Mouse (Mus musculus): ENCODE measurements around the gene Zc3h4. TPM values are rescaled to one million over a fixed set of nuclear protein-coding genes. Genes with fewer than 3 reads are reported as not detected.

Gene Zc3h4
- polyA plus RNA-seq, 1 experiment from 2014 or later: 22.3 TPM

DNA sequence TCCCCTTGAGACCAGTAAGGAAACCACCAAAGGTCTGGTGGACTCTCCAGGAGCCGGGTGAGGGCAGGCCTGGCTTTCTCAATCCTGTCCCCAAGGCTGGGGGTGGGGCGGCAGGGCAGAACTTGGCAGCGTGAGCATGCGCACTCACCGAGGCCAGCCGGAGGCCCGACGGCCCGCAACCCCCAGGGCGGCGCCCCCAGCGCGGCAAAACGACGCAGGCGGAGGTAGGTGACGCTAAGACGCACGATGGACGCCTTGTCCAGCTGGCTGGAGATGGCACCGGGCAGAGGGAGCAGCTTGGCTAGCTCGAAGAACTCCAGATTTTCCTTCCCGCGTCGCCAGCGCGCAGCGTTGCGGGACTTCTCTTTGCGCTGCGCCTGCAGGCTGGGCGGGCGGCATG lies 73.7 kb downstream of the Zc3h4 start:
- H3K27me3 ChIP-seq: peaks cover 53% of the 10 kb centered on the region
- H3K9me3 ChIP-seq: no peaks in the 10 kb centered on the region
- peak overlapping the region; percentile 20; the same call in 1 of the 2 replicates for H3K4me2 ChIP-seq (replicated peaks)
- 3% methylated on average over 33 of the region's 33 CpGs for WGBS
- H3K27ac ChIP-seq (replicated peaks): no peak overlapping the region
- no peaks in the 10 kb centered on the region for H3K36me3 ChIP-seq
- ATAC-seq (replicated peaks): no peak
- H3K4me3 ChIP-seq: peak overlapping the region; percentile 14; the same call in 1 of the 2 replicates
- H3K9ac ChIP-seq (replicated peaks): no peak overlapping the region
- peaks cover 29% of the 10 kb centered on the region for H3K4me1 ChIP-seq

- Histone ChIP-seq H3K9ac (replicated peaks) (0 out of 2 replicates have a peak overlapping the region, but pooled peaks have one; percentile 18), H3K4me3 (peak overlapping the region; percentile 37), H3K36me3 (no peaks in the 10 kb centered on the region), H3K27ac (replicated peaks) (no peak overlapping the region), H3K4me2 (replicated peaks) (peak overlapping the region; percentile 45), H3K4me1 (peaks cover 29% of the 10 kb centered on the region), H3K9me3 (no peaks in the 10 kb centered on the region), H3K27me3 (peaks cover 56% of the 10 kb centered on the region)
- no peak for ATAC-seq (replicated peaks)
- WGBS: 3% methylated on average over 23 of the region's 23 CpGs
Measured at GRCm38 (mm10) chr7:16475321-16475720, 74.6 kb downstream of the Zc3h4 start.

DNA sequence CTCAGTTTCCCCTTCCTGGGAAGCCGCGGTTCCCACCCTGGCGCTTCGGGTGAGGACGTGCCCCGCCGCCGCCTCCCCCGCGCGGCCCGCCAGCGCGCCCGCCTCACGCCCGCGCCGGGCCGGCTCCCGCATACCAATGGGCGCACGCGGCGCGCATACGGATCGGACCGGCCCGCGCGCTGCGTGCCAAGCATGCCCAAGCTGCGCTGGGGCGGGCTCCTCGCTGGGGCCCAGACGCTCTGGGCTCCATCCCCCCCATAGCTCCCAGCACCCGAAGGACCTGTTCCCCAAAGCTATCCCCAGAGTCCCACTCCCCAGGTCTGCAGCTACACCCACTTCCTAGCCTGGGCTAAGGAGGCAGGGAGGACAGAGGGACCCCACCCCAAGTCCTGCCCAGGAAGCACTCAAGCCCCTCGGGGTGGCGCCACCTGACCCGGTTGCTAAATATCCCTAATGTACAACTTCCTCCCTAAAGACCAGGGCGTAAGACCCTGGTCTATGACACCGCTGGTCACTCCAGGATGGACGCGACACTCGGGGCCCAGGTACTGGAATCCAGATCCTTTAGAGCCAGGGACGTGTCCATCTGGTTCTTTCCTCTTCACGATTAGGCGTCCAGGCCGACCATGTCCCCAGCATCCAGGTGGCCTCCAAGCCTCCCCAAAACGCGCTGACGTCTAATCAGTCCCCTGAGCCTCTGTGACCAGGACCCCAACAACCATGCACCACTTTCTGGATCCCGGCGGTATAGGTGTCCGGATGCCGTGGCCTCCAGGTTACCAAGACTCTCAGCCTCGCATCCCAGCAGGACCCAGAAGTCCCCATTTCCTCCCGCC lies 75.3 kb downstream of the Zc3h4 start:
- Histone ChIP-seq H3K27me3 (peaks cover 59% of the 10 kb centered on the region), H3K4me3 (peak overlapping the region; percentile 37), H3K36me3 (no peaks in the 10 kb centered on the region), H3K9me3 (no peaks in the 10 kb centered on the region), H3K27ac (replicated peaks) (no peak overlapping the region), H3K9ac (replicated peaks) (0 out of 2 replicates have a peak overlapping the region, but pooled peaks have one; percentile 18), H3K4me2 (replicated peaks) (peak overlapping the region; percentile 45), H3K4me1 (peaks cover 29% of the 10 kb centered on the region)
- ATAC-seq (replicated peaks): peak; percentile 35; the same call in 1 of the 2 replicates
- 2% methylated on average over 46 of the region's 59 CpGs for WGBS

GRCm38 (mm10) chr7:16476600-16476989 lies 75.9 kb downstream of the Zc3h4 start:
- Histone ChIP-seq H3K27ac (replicated peaks) (no peak overlapping the region), H3K36me3 (no peaks in the 10 kb centered on the region), H3K9me3 (no peaks in the 10 kb centered on the region), H3K9ac (replicated peaks) (no peak overlapping the region), H3K4me2 (replicated peaks) (peak overlapping the region; percentile 45), H3K27me3 (peaks cover 55% of the 10 kb centered on the region), H3K4me1 (peaks cover 28% of the 10 kb centered on the region), H3K4me3 (peak overlapping the region; percentile 37)
- WGBS: 2% methylated on average over 29 of the region's 34 CpGs
- ATAC-seq (replicated peaks): 0 out of 2 replicates have a peak, but pooled peaks have one; percentile 7

DNA sequence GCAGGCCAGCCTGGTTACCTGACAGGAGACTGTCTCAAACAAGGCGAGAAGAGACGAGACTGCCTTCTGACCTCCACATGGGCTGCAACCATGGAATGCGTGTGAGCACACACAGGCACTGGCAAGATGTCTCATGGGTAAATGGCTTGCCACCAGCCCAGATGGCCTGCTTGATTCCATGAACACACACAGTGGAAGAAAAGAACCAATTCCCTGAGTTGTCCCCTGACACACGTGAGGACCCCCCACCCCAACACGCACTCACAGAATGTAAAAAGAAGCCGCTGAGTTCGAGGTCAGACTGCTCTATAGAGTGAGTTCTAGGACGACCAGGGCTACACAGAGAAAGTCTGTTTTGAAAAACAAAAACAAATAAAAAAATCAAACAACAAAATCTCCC lies 76.9 kb downstream of the Zc3h4 start, which contains the start of gene Npas1:
Gene Npas1, minus strand, starts transcription at position 101 of the 400 bp plus-strand sequence.
- Histone ChIP-seq H3K4me3 (peak within 1 kb of the TSS; percentile 37), H3K27ac (replicated peaks) (no peak within 1 kb of the TSS), H3K9me3 (no peaks in the 10 kb centered on the region), H3K27me3 (peaks cover 53% of the 10 kb centered on the region), H3K4me1 (peaks cover 19% of the 10 kb centered on the region), H3K9ac (replicated peaks) (no peak within 1 kb of the TSS), H3K4me2 (replicated peaks) (peak within 1 kb of the TSS; percentile 45), H3K36me3 (no peaks in the 10 kb centered on the region)
- 92% methylated on average over 8 of the region's 8 CpGs for WGBS
- no peak for ATAC-seq (replicated peaks)

Other genes with a start within 250 kb of the Zc3h4 start
- 110 and 116 TPM in 2 replicates for gene Meis3, start 225.8 kb upstream of the Zc3h4 start, polyA plus RNA-seq (2015; fragmentation: Nextera tagmentation; extraction: Ambion mirVana)
- gene Dhx34, start 178.9 kb upstream of the Zc3h4 start, polyA plus RNA-seq (2015; fragmentation: Nextera tagmentation; extraction: Ambion mirVana): 15.3 and 17.4 TPM in 2 replicates
- gene C5ar2, start 156.8 kb upstream of the Zc3h4 start, polyA plus RNA-seq (2015; fragmentation: Nextera tagmentation; extraction: Ambion mirVana): 0.06 TPM in 1 of 2 replicates, not detected in the other
- 1.1 and 1.3 TPM in 2 replicates for gene C5ar1, start 141.4 kb upstream of the Zc3h4 start, polyA plus RNA-seq (2015; fragmentation: Nextera tagmentation; extraction: Ambion mirVana)
- gene Inafm1, start 127.3 kb upstream of the Zc3h4 start, polyA plus RNA-seq (2015; fragmentation: Nextera tagmentation; extraction: Ambion mirVana): 27.0 and 27.5 TPM in 2 replicates
- 31.1 and 35.5 TPM in 2 replicates for gene Ccdc9, start 114.1 kb upstream of the Zc3h4 start, polyA plus RNA-seq (2015; fragmentation: Nextera tagmentation; extraction: Ambion mirVana)
- 16.7 and 18.5 TPM in 2 replicates for gene Bbc3, start 92.5 kb upstream of the Zc3h4 start, polyA plus RNA-seq (2015; fragmentation: Nextera tagmentation; extraction: Ambion mirVana)
- gene Sae1, start 13.1 kb upstream of the Zc3h4 start, polyA plus RNA-seq (2015; fragmentation: Nextera tagmentation; extraction: Ambion mirVana): 290 and 303 TPM in 2 replicates
- 63.5 and 70.2 TPM in 2 replicates for gene Tmem160, start 51.9 kb downstream of the Zc3h4 start, polyA plus RNA-seq (2015; fragmentation: Nextera tagmentation; extraction: Ambion mirVana)
- gene Npas1, start 76.8 kb downstream of the Zc3h4 start, polyA plus RNA-seq (2015; fragmentation: Nextera tagmentation; extraction: Ambion mirVana): 5.1 and 6.7 TPM in 2 replicates
- 37.5 and 38.9 TPM in 2 replicates for gene Arhgap35, start 214.1 kb downstream of the Zc3h4 start, polyA plus RNA-seq (2015; fragmentation: Nextera tagmentation; extraction: Ambion mirVana)

Measured in forebrain, embryonic 15.5 days (tissue).